Mouse (Mus musculus): ENCODE results near the gene Uchl5.

Gene Uchl5

GRCm38 (mm10) chr1:143776446-143777411, at the start of gene Uchl5, which contains the start of gene Trove2:
TSS of gene Uchl5 (plus strand) at chr1:143777272.
TSS of gene Trove2 (minus strand) at chr1:143777068.
- DNase-seq = peak; percentile 99

GRCm38 (mm10) chr1:143727701-143728445, 49.2 kb upstream of the Uchl5 start:
- no peak for DNase-seq

GRCm38 (mm10) chr1:143730899-143731298, 46.2 kb upstream of the Uchl5 start:
- DNase-seq = peak; percentile 41

- DNase-seq = no peak
These were observed 45.4 kb upstream of the Uchl5 start for GRCm38 (mm10) chr1:143731691-143732090.

GRCm38 (mm10) chr1:143733914-143734410, 43.1 kb upstream of the Uchl5 start:
- DNase-seq = no peak

GRCm38 (mm10) chr1:143738811-143739210, 38.3 kb upstream of the Uchl5 start:
- peak; percentile 26 for DNase-seq

GRCm38 (mm10) chr1:143739361-143740350, 37.4 kb upstream of the Uchl5 start:
- DNase-seq = peak; percentile 89

GRCm38 (mm10) chr1:143740581-143740980, 36.5 kb upstream of the Uchl5 start:
- no peak for DNase-seq

GRCm38 (mm10) chr1:143741331-143741730, 35.7 kb upstream of the Uchl5 start:
- no peak for DNase-seq

- peak; percentile 86 for DNase-seq
These were observed 34.9 kb upstream of the Uchl5 start for GRCm38 (mm10) chr1:143742186-143742585.

- DNase-seq = no peak
These were observed 31.2 kb upstream of the Uchl5 start for GRCm38 (mm10) chr1:143745871-143746270.

GRCm38 (mm10) chr1:143762159-143762558, 14.9 kb upstream of the Uchl5 start:
- DNase-seq = no peak

- DNase-seq = no peak
These were observed 12.6 kb upstream of the Uchl5 start for GRCm38 (mm10) chr1:143764443-143764842.

GRCm38 (mm10) chr1:143765801-143766200, 11.3 kb upstream of the Uchl5 start:
- DNase-seq = no peak

GRCm38 (mm10) chr1:143766238-143766637, 10.8 kb upstream of the Uchl5 start:
- DNase-seq = no peak

- peak; percentile 11 for DNase-seq
These were observed 6.5 kb upstream of the Uchl5 start for GRCm38 (mm10) chr1:143770444-143771109.

GRCm38 (mm10) chr1:143773082-143773481, 4.0 kb upstream of the Uchl5 start:
- DNase-seq = peak; percentile 7

- DNase-seq = no peak
These were observed 3.2 kb upstream of the Uchl5 start for GRCm38 (mm10) chr1:143773909-143774308.

GRCm38 (mm10) chr1:143777558-143778218, 616 bp downstream of the Uchl5 start:
- no peak for DNase-seq

GRCm38 (mm10) chr1:143788584-143789227, 11.6 kb downstream of the Uchl5 start:
- peak; percentile 29 for DNase-seq
